Mouse (Mus musculus) forebrain, postnatal 0 days (tissue): Measurements from ENCODE around the gene Adgrg7. TPM values are rescaled to one million over a fixed set of nuclear protein-coding genes. Genes with fewer than 3 reads are reported as not detected.

ENCODE experiments used
- ATAC-seq: fragments of 200-750 bp; cut with Nextera tagmentation; 2 replicates; pipeline ENCODE4 v1.8.0; 2017; ENCODE audit warnings: mild to moderate bottlenecking, moderate library complexity
- DNase-seq: peaks from one replicate; pipeline ENCODE4 v3.0.0-alpha.2; 2015
- H3K27ac ChIP-seq: fragments of 300-500 bp; sonication (generic); 2 replicates; pipeline ENCODE4 v1.5.1; 2014; ENCODE audit warnings: low read depth, mild to moderate bottlenecking, antibody characterized with exemption, low read length, moderate library complexity, mixed read lengths
- H3K27me3 ChIP-seq: fragments of 300-500 bp; sonication (generic); 2 replicates; pipeline ENCODE4 v1.6.1; 2014; ENCODE audit warnings: mild to moderate bottlenecking, low read length, mixed read lengths; ENCODE audit not compliant: insufficient read depth
- H3K36me3 ChIP-seq: fragments of 300-500 bp; sonication (generic); 2 replicates; pipeline ENCODE4 v1.6.1; 2014; ENCODE audit warnings: mild to moderate bottlenecking, moderate library complexity; ENCODE audit not compliant: insufficient read depth
- H3K4me1 ChIP-seq: fragments of 300-500 bp; sonication (generic); 2 replicates; pipeline ENCODE4 v1.6.1; 2014; ENCODE audit warnings: antibody characterized with exemption; ENCODE audit not compliant: insufficient read depth
- H3K4me2 ChIP-seq: fragments of 300-500 bp; sonication (generic); 2 replicates; pipeline ENCODE4 v1.6.1; 2014; ENCODE audit warnings: low read depth, mild to moderate bottlenecking, moderate library complexity
- H3K4me3 ChIP-seq: fragments of 300-500 bp; sonication (generic); 2 replicates; pipeline ENCODE4 v1.5.1; 2014; ENCODE audit warnings: low read depth, low read length, mixed read lengths
- H3K9ac ChIP-seq: fragments of 300-500 bp; sonication (generic); 2 replicates; pipeline ENCODE4 v1.6.1; 2014; ENCODE audit warnings: mild to moderate bottlenecking
- H3K9me3 ChIP-seq: fragments of 300-500 bp; sonication (generic); 2 replicates; pipeline ENCODE4 v1.6.1; 2016; ENCODE audit warnings: low read length
- CTCF ChIP-seq: sonication (generic); IDR thresholded peaks from 2 replicates; pipeline ENCODE4 v1.5.1; 2016; ENCODE audit warnings: antibody characterized with exemption, control low read depth, low read depth
- WGBS: fragments of 180-500 bp; shearing (Covaris S2); extraction: QIAGEN DNeasy Blood & Tissue Kit; methylation state at CpG from one replicate; pipeline ENCODE4 v1.1.7; 2014; 5-methylcytosine and 5-hydroxymethylcytosine counted together
- polyA plus RNA-seq: library from polyadenylated mRNA; unstranded; fragments of >200 nt; fragmentation: Nextera tagmentation; extraction: Ambion mirVana; gene quantifications from 2 replicates; pipeline ENCODE4 v1.2.1, GENCODE M21; 2015
- total RNA-seq: library from RNA; depleted of rRNA; stranded (reverse); fragments of >200 nt; gene quantifications from 2 replicates; pipeline ENCODE4 v1.2.3, GENCODE M21; 2014

Adgrg7 gene
- total and polyA plus RNA-seq, 2 experiments from 2014 or later: not detected

- Histone ChIP-seq H3K4me1 (no peaks in the 10 kb centered on the region), H3K36me3 (no peaks in the 10 kb centered on the region), H3K9ac (no peak overlapping the region), H3K9me3 (no peaks in the 10 kb centered on the region), H3K27me3 (no peaks in the 10 kb centered on the region), H3K4me2 (no peak overlapping the region), H3K4me3 (no peak overlapping the region), H3K27ac (no peak overlapping the region)
- ATAC-seq (no peak), DNase-seq (no peak)
- no peak for TF ChIP-seq CTCF
- 88% methylated on average over 3 of the region's 3 CpGs for WGBS
Measured at GRCm38 (mm10) chr16:56799541-56800029, 3.9 kb upstream of the Adgrg7 start.

DNA sequence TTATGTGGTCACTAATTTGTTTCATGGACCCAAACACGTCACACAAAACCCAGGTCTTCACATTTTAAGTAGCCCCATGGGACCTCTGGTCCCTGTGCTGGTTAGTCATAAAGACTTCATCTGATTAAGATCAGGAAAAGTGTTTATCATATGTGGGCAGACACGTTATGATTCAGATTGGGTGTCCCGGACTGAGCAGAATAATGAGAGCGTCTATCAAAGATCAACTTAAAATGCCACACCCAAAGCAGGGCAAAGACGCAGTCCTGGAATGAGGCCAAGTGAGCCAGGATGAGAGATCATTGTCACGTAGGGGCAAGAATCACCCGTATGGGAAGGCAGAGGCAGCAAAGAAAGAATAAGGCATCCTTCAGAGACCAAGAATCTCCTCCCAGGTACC, 3.2 kb upstream of the Adgrg7 start:
- Histone ChIP-seq H3K4me1 (no peaks in the 10 kb centered on the region), H3K4me2 (no peak overlapping the region), H3K36me3 (no peaks in the 10 kb centered on the region), H3K4me3 (no peak overlapping the region), H3K27ac (no peak overlapping the region), H3K9ac (no peak overlapping the region), H3K27me3 (no peaks in the 10 kb centered on the region), H3K9me3 (no peaks in the 10 kb centered on the region)
- 78% methylated on average over 7 of the region's 7 CpGs for WGBS
- no peak for ATAC-seq
- DNase-seq: no peak
- TF ChIP-seq CTCF: no peak

- Histone ChIP-seq H3K9me3 (no peaks in the 10 kb centered on the region), H3K4me3 (no peak overlapping the region), H3K27me3 (no peaks in the 10 kb centered on the region), H3K4me2 (no peak overlapping the region), H3K36me3 (no peaks in the 10 kb centered on the region), H3K4me1 (no peaks in the 10 kb centered on the region), H3K27ac (no peak overlapping the region), H3K9ac (no peak overlapping the region)
- ATAC-seq: no peak
- no peak for DNase-seq
- WGBS: 84% methylated on average over 7 of the region's 7 CpGs
- TF ChIP-seq CTCF: no peak
Measured at GRCm38 (mm10) chr16:56794383-56795144, 1.1 kb downstream of the Adgrg7 start.

DNA sequence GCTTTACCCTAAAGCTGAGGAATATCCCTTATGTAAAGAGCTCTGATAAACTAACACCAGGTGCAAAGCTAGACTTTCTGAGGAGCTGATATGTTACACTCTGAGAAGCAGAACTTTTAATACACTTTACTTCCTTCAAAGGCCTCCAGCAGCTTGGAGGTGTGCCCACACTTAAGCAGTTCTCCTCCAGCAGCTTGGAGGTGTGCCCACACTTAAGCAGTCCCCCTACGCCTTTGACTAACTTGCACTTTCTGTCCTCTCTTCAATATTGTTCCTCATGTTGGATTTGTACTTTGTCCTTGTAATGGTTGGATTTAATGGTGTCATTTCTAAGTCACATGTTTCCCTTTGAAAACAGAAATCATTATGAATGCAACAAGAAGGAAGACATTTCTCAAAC, 1.9 kb downstream of the Adgrg7 start:
- H3K27me3 ChIP-seq: no peaks in the 10 kb centered on the region
- no peak overlapping the region for H3K9ac ChIP-seq
- no peak overlapping the region for H3K4me2 ChIP-seq
- H3K27ac ChIP-seq: no peak overlapping the region
- no peaks in the 10 kb centered on the region for H3K9me3 ChIP-seq
- DNase-seq (no peak), ATAC-seq (no peak)
- no peak overlapping the region for H3K4me3 ChIP-seq
- no peak for TF ChIP-seq CTCF
- H3K36me3 ChIP-seq: no peaks in the 10 kb centered on the region
- no peaks in the 10 kb centered on the region for H3K4me1 ChIP-seq
- 85% methylated on average over 1 of the region's 1 CpGs for WGBS

- no peak for TF ChIP-seq CTCF
- Histone ChIP-seq H3K4me1 (no peaks in the 10 kb centered on the region), H3K9ac (no peak overlapping the region), H3K4me3 (no peak overlapping the region), H3K4me2 (no peak overlapping the region), H3K9me3 (no peaks in the 10 kb centered on the region), H3K36me3 (no peaks in the 10 kb centered on the region), H3K27me3 (no peaks in the 10 kb centered on the region), H3K27ac (no peak overlapping the region)
- no peak for ATAC-seq
- 87% methylated on average over 2 of the region's 2 CpGs for WGBS
- DNase-seq: no peak
Measured at GRCm38 (mm10) chr16:56785943-56786342, 9.7 kb downstream of the Adgrg7 start.

DNA sequence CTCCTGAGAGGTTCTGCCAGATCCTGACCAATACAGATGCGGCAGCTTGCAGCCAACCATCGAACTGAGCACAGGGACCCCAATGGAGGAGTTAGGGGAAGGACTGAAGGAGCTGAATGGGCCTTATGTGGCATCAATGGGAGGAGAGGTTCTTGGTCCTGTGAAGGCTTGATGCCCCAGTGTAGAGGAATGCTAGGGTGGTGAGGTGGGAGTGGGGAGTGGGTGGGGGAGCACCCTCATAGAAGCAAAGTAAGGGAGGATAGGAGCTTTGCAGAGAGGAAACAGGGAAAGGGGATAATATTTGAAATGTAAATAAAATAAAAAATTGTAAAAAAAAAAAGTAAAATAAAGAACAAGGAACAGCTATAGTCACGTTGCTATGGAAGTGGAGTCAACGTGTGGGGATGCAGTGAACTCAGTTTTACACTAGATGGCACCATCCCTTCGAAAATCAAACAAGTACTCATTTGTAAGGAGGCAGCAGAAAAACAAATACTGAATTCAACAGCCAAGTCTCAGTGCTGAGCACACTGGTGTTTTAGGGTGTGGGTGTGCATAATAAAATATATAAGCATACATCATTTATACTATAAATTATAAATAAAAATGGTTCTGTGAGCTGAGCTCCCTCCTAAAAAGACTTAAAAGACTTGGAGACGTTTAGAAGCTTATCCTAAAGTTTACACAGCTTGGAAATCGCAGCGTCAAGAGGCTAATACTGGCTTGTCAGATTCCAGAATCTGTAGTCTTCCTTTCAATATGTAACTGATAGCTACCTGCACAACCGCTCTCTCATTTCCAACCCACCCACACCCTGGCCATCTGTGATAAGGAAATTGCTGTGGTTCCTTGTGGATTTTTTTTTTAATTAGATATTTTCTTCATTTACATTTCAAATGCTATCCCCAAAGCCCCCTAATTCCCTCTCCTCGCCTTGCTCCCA, 24.2 kb downstream of the Adgrg7 start:
- WGBS: 49% methylated on average over 10 of the region's 10 CpGs
- DNase-seq (peak; percentile 81), ATAC-seq (peak; percentile 95)
- no peaks in the 10 kb centered on the region for H3K36me3 ChIP-seq
- peak; percentile 87 for TF ChIP-seq CTCF
- H3K27ac ChIP-seq: no peak overlapping the region
- no peaks in the 10 kb centered on the region for H3K4me1 ChIP-seq
- no peaks in the 10 kb centered on the region for H3K27me3 ChIP-seq
- H3K9ac ChIP-seq: no peak overlapping the region
- H3K4me3 ChIP-seq: no peak overlapping the region
- H3K9me3 ChIP-seq: no peaks in the 10 kb centered on the region
- H3K4me2 ChIP-seq: no peak overlapping the region

GRCm38 (mm10) chr16:56729060-56729459, 66.6 kb downstream of the Adgrg7 start:
- WGBS: 23% methylated on average over 1 of the region's 1 CpGs
- no peak overlapping the region for H3K9ac ChIP-seq
- TF ChIP-seq CTCF: no peak

More at GRCm38 (mm10) chr16:56729060-56729459, 66.6 kb downstream of the Adgrg7 start:
- Histone ChIP-seq H3K4me2 (no peak overlapping the region), H3K27me3 (no peaks in the 10 kb centered on the region), H3K9me3 (no peaks in the 10 kb centered on the region), H3K4me3 (no peak overlapping the region), H3K36me3 (no peaks in the 10 kb centered on the region), H3K4me1 (no peaks in the 10 kb centered on the region), H3K27ac (no peak overlapping the region)
- DNase-seq (no peak), ATAC-seq (no peak)
